Mouse (Mus musculus) kidney, adult 2 months (tissue): Measurements from ENCODE around the gene Nell2.

ENCODE experiments used
- CTCF ChIP-seq: fragments of 200-500 bp; conservative IDR thresholded peaks from 2 replicates; pipeline ENCODE4 v1.5.1; 2011; ENCODE audit warnings: low read depth, mild to moderate bottlenecking, control low read depth, low read length, moderate library complexity, mixed read lengths; ENCODE audit not compliant: insufficient read depth, insufficient read length
- POLR2A ChIP-seq: fragments of 200-500 bp; IDR thresholded peaks from one replicate; pipeline ENCODE4 v1.6.1; 2011; ENCODE audit warnings: low read depth, low read length, control low read depth

- TF ChIP-seq CTCF (no peak), POLR2A (no peak)
Observed at GRCm38 (mm10) chr15:95460041-95460566, 68.3 kb downstream of the Nell2 start.
